ENCODE assay signal across 17 mouse cellular contexts in genomic region chr10:90974491-90974890, GRCm38 (mm10).
"Had no signal": no experiment of that assay in that cellular context is flagged by ENCODE, and none has a peak within 500 bp of the region (broad histone marks: within the 10 kb centered on the region; RNA-seq: fewer than 3 reads in every experiment).

No protein-coding gene starts in this region.

- H3K9me3 ChIP-seq: liver, embryonic 15.5 days; lung, embryonic 15.5 days; midbrain, embryonic 12.5 days; midbrain, embryonic 15.5 days; neural tube, embryonic 12.5 days; stomach, embryonic 15.5 days had no signal

- H3K4me2 ChIP-seq: liver, embryonic 15.5 days; lung, embryonic 15.5 days; midbrain, embryonic 12.5 days; midbrain, embryonic 15.5 days; neural tube, embryonic 12.5 days; stomach, embryonic 15.5 days had no signal

- ATAC-seq: liver, postnatal 0 days; lung, postnatal 0 days; midbrain, embryonic 15.5 days had no signal

- DNase-seq: liver, postnatal 0 days; lung, adult 2 months; lung, postnatal 14 days; lung, postnatal 36 days; right cerebral cortex, postnatal 14 days; thymus, postnatal 14 days; thymus, postnatal 36 days had no signal

- H3K4me3 ChIP-seq: liver, embryonic 15.5 days; lung, embryonic 15.5 days; megakaryocyte, embryonic 14.5 days; midbrain, embryonic 12.5 days; midbrain, embryonic 15.5 days; neural tube, embryonic 12.5 days; stomach, embryonic 15.5 days had no signal

- H3K27ac ChIP-seq: liver, embryonic 15.5 days; lung, embryonic 15.5 days; macrophage; midbrain, embryonic 12.5 days; midbrain, embryonic 15.5 days; neural tube, embryonic 12.5 days; stomach, embryonic 15.5 days; stomach, postnatal 0 days had no signal

- H3K36me3 ChIP-seq: liver, embryonic 15.5 days; lung, embryonic 15.5 days; midbrain, embryonic 12.5 days; midbrain, embryonic 15.5 days; neural tube, embryonic 12.5 days; stomach, embryonic 15.5 days had no signal

- H3K4me1 ChIP-seq: stomach, embryonic 15.5 days had no signal

- H3K9ac ChIP-seq: liver, embryonic 15.5 days; liver, postnatal 0 days; lung, embryonic 15.5 days; midbrain, embryonic 12.5 days; midbrain, embryonic 15.5 days; neural tube, embryonic 12.5 days; stomach, embryonic 15.5 days had no signal
